Mouse (Mus musculus) hindbrain, embryonic 14.5 days (tissue): ENCODE results near the gene Cabp4. TPM values are rescaled to one million over a fixed set of nuclear protein-coding genes. Genes with fewer than 3 reads are reported as not detected.

Experiments
- ATAC-seq: fragments of 200-750 bp; cut with Nextera tagmentation; 2 replicates; pipeline ENCODE4 v1.8.0; 2017; ENCODE audit warnings: moderate number of reproducible peaks, mild to moderate bottlenecking, moderate TSS enrichment, moderate library complexity; ENCODE audit not compliant: low FRiP score
- DNase-seq: peaks from one replicate; pipeline ENCODE4 v3.0.0-alpha.2; 2015; ENCODE audit warnings: low spot score
- H3K27ac ChIP-seq: fragments of 300-500 bp; sonication (generic); 2 replicates; pipeline ENCODE4 v1.5.1; 2014; ENCODE audit warnings: mild to moderate bottlenecking, moderate library complexity
- H3K27me3 ChIP-seq: fragments of 300-500 bp; sonication (generic); 2 replicates; pipeline ENCODE4 v1.6.1; 2014; ENCODE audit warnings: mild to moderate bottlenecking, low read length, mixed read lengths; ENCODE audit not compliant: control insufficient read depth, insufficient read depth
- H3K36me3 ChIP-seq: fragments of 300-500 bp; sonication (generic); replicated peaks from 2 replicates; pipeline ENCODE4 v1.6.1; 2014; ENCODE audit not compliant: control insufficient read depth, insufficient read depth
- H3K4me1 ChIP-seq: fragments of 300-500 bp; sonication (generic); replicated peaks from 2 replicates; pipeline ENCODE4 v1.6.1; 2014; ENCODE audit warnings: antibody characterized with exemption, low read length, mixed read lengths; ENCODE audit not compliant: control insufficient read depth, insufficient read depth
- H3K4me2 ChIP-seq: fragments of 300-500 bp; sonication (generic); replicated peaks from 2 replicates; pipeline ENCODE4 v1.6.1; 2014; ENCODE audit warnings: mild to moderate bottlenecking, moderate library complexity
- H3K4me3 ChIP-seq: fragments of 300-500 bp; sonication (generic); replicated peaks from 2 replicates; pipeline ENCODE4 v1.5.1; 2014; ENCODE audit warnings: mild to moderate bottlenecking, low read length
- H3K9ac ChIP-seq: fragments of 300-500 bp; sonication (generic); 2 replicates; pipeline ENCODE4 v1.6.1; 2014
- H3K9me3 ChIP-seq: fragments of 300-500 bp; sonication (generic); 2 replicates; pipeline ENCODE4 v1.6.1; 2016; ENCODE audit warnings: low read length; ENCODE audit not compliant: control insufficient read depth
- WGBS: fragments of 180-500 bp; shearing (Covaris S2); extraction: QIAGEN DNeasy Blood & Tissue Kit; methylation state at CpG from one replicate; pipeline ENCODE4 v1.1.7; 2014; 5-methylcytosine and 5-hydroxymethylcytosine counted together
- polyA plus RNA-seq: library from polyadenylated mRNA; unstranded; fragments of >200 nt; fragmentation: Nextera tagmentation; extraction: Ambion mirVana; gene quantifications from 2 replicates; pipeline ENCODE4 v1.2.1, GENCODE M21; 2014

Gene Cabp4
- polyA plus RNA-seq, 1 experiment from 2014 or later = 0.11 TPM

DNA sequence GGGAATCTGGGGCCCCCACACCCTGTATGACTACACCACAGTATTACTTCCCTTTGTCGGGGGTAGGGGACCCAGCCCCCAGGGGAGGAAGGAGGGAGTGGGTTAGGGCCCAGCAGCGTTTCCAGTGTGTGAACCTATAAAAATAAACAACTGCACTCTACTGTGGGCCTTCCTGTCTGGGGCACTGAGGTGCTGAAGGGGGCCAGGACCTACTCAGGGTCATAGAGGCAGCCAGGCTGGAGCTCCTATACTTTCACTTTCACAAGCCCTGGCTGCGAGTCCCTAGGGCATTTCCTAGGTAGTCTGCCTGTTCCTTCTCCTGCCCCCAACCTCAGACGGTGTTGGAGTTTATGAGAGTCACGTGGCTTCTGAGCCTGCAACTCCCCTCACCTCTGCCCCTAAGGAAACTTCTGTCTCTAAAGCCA lies 30.0 kb downstream of the Cabp4 start:
- H3K4me2 ChIP-seq = no peak overlapping the region
- H3K9me3 ChIP-seq = no peaks in the 10 kb centered on the region
- WGBS = 80% methylated on average over 5 of the region's 5 CpGs
- no peak overlapping the region for H3K4me3 ChIP-seq
- no peak overlapping the region for H3K27ac ChIP-seq
- DNase-seq (no peak), ATAC-seq (no peak)
- peaks cover 80% of the 10 kb centered on the region for H3K36me3 ChIP-seq
- no peaks in the 10 kb centered on the region for H3K4me1 ChIP-seq
- H3K27me3 ChIP-seq = no peaks in the 10 kb centered on the region
- no peak overlapping the region for H3K9ac ChIP-seq

GRCm38 (mm10) chr19:4113186-4113805 lies 30.5 kb downstream of the Cabp4 start:
- no peak for ATAC-seq
- 77% methylated on average over 13 of the region's 13 CpGs for WGBS
- peaks cover 85% of the 10 kb centered on the region for H3K36me3 ChIP-seq

DNA sequence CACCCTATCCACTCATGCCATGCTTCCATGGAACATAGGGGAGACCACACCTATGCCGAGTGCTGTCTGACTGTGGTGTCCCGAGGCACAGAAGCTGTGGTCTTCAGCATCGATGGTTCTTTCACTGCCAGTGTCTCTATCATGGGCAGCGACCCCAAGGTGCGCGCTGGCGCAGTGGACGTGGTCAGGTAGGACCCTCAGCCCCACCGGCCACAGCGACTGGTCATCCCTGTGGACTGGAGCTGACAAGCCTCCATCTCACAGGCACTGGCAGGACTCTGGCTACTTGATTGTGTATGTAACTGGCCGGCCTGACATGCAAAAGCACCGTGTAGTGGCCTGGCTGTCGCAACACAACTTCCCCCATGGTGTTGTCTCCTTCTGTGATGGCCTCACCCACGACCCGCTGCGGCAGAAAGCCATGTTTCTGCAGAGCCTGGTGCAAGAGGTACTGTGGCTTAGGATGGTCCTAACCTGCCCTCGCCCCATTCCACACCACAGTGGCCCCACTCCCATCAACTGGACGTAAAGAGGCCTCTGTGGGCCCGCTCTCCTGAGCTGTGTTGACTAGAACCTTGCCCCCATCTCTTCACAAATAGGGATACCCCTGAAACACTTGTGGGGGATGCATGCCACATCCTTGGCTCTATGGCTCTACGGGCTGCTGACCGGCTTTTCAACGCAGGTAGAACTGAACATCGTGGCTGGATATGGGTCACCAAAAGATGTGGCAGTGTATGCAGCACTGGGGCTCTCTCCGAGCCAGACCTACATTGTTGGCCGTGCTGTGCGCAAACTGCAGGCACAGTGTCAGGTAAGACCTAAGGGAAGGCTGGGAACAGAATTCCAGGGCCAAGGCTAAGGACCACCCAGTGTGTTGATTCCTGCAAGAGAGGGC lies 31.5 kb downstream of the Cabp4 start:
- H3K4me2 ChIP-seq = no peak overlapping the region
- ATAC-seq (no peak), DNase-seq (no peak)
- H3K9me3 ChIP-seq = no peaks in the 10 kb centered on the region
- H3K4me3 ChIP-seq = no peak overlapping the region
- WGBS = 96% methylated on average over 26 of the region's 26 CpGs
- H3K27me3 ChIP-seq = no peaks in the 10 kb centered on the region
- no peak overlapping the region for H3K27ac ChIP-seq
- no peaks in the 10 kb centered on the region for H3K4me1 ChIP-seq
- H3K9ac ChIP-seq = no peak overlapping the region
- H3K36me3 ChIP-seq = peaks cover 87% of the 10 kb centered on the region

More at GRCm38 (mm10) chr19:4113186-4113805, 30.5 kb downstream of the Cabp4 start:
- Histone ChIP-seq H3K9me3 (no peaks in the 10 kb centered on the region), H3K27me3 (no peaks in the 10 kb centered on the region), H3K4me2 (no peak overlapping the region), H3K4me3 (no peak overlapping the region), H3K27ac (no peak overlapping the region), H3K4me1 (no peaks in the 10 kb centered on the region), H3K9ac (no peak overlapping the region)
- DNase-seq = no peak

DNA sequence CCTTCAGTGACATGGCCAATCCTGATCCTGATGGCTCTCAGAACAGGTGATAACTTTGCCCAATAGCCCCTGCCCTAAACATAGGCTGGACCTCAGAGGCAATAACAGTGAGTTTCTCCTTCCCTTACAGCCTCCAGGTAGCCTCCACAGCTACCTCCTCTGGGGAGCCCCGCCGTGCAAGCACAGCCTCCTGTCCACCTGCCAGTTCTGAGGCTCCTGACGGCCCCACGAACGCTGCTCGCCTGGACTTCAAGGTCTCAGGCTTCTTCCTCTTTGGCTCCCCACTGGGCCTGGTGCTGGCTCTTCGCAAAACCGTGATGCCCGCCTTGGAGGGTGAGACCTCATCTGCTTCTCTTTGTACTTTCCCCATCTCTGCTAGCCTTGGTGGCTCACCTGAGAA lies 35.3 kb downstream of the Cabp4 start:
- 86% methylated on average over 9 of the region's 9 CpGs for WGBS
- no peak overlapping the region for H3K4me3 ChIP-seq
- no peak overlapping the region for H3K27ac ChIP-seq
- H3K4me1 ChIP-seq = no peaks in the 10 kb centered on the region
- ATAC-seq = no peak
- no peaks in the 10 kb centered on the region for H3K27me3 ChIP-seq
- no peak overlapping the region for H3K4me2 ChIP-seq
- no peak for DNase-seq
- no peaks in the 10 kb centered on the region for H3K9me3 ChIP-seq
- no peak overlapping the region for H3K9ac ChIP-seq
- peaks cover 60% of the 10 kb centered on the region for H3K36me3 ChIP-seq

DNA sequence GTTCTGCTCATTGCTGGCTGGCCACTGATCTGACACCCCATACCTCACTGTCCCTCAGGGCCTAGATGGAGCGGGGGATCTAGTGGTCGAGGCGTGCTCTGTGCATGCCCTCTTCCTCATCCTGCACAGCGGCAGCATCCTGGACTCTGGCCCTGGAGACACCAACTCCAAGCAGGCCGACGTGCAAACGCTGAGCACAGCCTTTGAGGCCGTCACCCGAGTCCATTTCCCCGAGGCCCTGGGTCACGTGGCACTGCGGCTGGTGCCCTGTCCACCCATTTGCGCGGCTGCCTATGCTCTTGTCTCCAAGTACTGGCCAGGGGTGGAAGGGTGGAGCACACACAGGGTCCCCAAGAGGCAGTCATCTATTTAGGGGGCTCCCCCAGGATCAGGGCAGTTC lies 37.2 kb downstream of the Cabp4 start:
- Histone ChIP-seq H3K4me3 (no peak overlapping the region), H3K4me1 (peaks cover 5% of the 10 kb centered on the region; the same call in 1 of the 2 replicates), H3K36me3 (peaks cover 46% of the 10 kb centered on the region), H3K4me2 (no peak overlapping the region), H3K27ac (no peak overlapping the region), H3K27me3 (peaks cover 4% of the 10 kb centered on the region; the same call in 1 of the 2 replicates), H3K9ac (no peak overlapping the region), H3K9me3 (no peaks in the 10 kb centered on the region)
- 91% methylated on average over 14 of the region's 14 CpGs for WGBS
- no peak for DNase-seq
- no peak for ATAC-seq

GRCm38 (mm10) chr19:4104675-4105194 lies 39.1 kb downstream of the Cabp4 start:
- Histone ChIP-seq H3K4me1 (peaks cover 20% of the 10 kb centered on the region), H3K4me2 (no peak overlapping the region), H3K36me3 (peaks cover 30% of the 10 kb centered on the region), H3K4me3 (no peak overlapping the region), H3K9me3 (no peaks in the 10 kb centered on the region), H3K27me3 (peaks cover 9% of the 10 kb centered on the region; the same call in 1 of the 2 replicates), H3K9ac (no peak overlapping the region), H3K27ac (no peak overlapping the region)
- DNase-seq (no peak), ATAC-seq (no peak)
- 91% methylated on average over 16 of the region's 16 CpGs for WGBS

- Histone ChIP-seq H3K4me2 (no peak overlapping the region), H3K27me3 (peaks cover 9% of the 10 kb centered on the region; the same call in 1 of the 2 replicates), H3K27ac (no peak overlapping the region), H3K4me3 (no peak overlapping the region), H3K36me3 (peaks cover 27% of the 10 kb centered on the region), H3K9ac (no peak overlapping the region), H3K4me1 (peaks cover 30% of the 10 kb centered on the region), H3K9me3 (no peaks in the 10 kb centered on the region)
- ATAC-seq (no peak), DNase-seq (no peak)
- 88% methylated on average over 3 of the region's 3 CpGs for WGBS
Observed at GRCm38 (mm10) chr19:4103792-4104191, 40.0 kb downstream of the Cabp4 start.

GRCm38 (mm10) chr19:4103294-4103693 lies 40.5 kb downstream of the Cabp4 start:
- no peak overlapping the region for H3K4me3 ChIP-seq
- H3K4me2 ChIP-seq = no peak overlapping the region
- DNase-seq = no peak
- WGBS = 93% methylated on average over 18 of the region's 18 CpGs
- H3K27ac ChIP-seq = no peak overlapping the region
- no peaks in the 10 kb centered on the region for H3K9me3 ChIP-seq
- H3K27me3 ChIP-seq = peaks cover 9% of the 10 kb centered on the region; the same call in 1 of the 2 replicates
- H3K36me3 ChIP-seq = peaks cover 22% of the 10 kb centered on the region
- peaks cover 33% of the 10 kb centered on the region for H3K4me1 ChIP-seq
- no peak overlapping the region for H3K9ac ChIP-seq
- no peak for ATAC-seq

GRCm38 (mm10) chr19:4102626-4103025 lies 41.2 kb downstream of the Cabp4 start:
- DNase-seq (no peak), ATAC-seq (no peak)
- peaks cover 38% of the 10 kb centered on the region for H3K4me1 ChIP-seq
- no peak overlapping the region for H3K4me2 ChIP-seq
- H3K9ac ChIP-seq = no peak overlapping the region
- 93% methylated on average over 12 of the region's 12 CpGs for WGBS
- H3K4me3 ChIP-seq = no peak overlapping the region
- H3K36me3 ChIP-seq = peaks cover 17% of the 10 kb centered on the region
- H3K27me3 ChIP-seq = peaks cover 9% of the 10 kb centered on the region; the same call in 1 of the 2 replicates
- no peak overlapping the region for H3K27ac ChIP-seq
- H3K9me3 ChIP-seq = no peaks in the 10 kb centered on the region
